Mouse (Mus musculus) megakaryocyte, embryonic 14.5 days (primary cell): ENCODE results near the gene Rnf121. TPM values are rescaled to one million over a fixed set of nuclear protein-coding genes. Genes with fewer than 3 reads are reported as not detected.
A peak's percentile ranks its signal among the peaks of the same experiment; 100 is the strongest.
"Not testable (repeated sequence)": the region's sequence is repeated elsewhere in the genome, so short reads cannot be mapped to it uniquely, and the experiment has no call there.

Source experiments
- H3K27me3 ChIP-seq: replicated peaks from 2 replicates; pipeline ENCODE3; 2012; ENCODE audit warnings: inconsistent platforms
- H3K36me3 ChIP-seq: replicated peaks from 2 replicates; pipeline ENCODE3; 2012; ENCODE audit warnings: low read length, inconsistent platforms, mixed read lengths
- H3K4me1 ChIP-seq: 2 replicates; pipeline ENCODE4 v1.6.1; 2012; ENCODE audit warnings: inconsistent platforms
- H3K4me3 ChIP-seq: replicated peaks from 2 replicates; pipeline ENCODE3; 2012; ENCODE audit warnings: moderate library complexity, mild to moderate bottlenecking, inconsistent platforms
- H3K9me3 ChIP-seq: 2 replicates; pipeline ENCODE4 v1.6.1; 2012; ENCODE audit warnings: inconsistent platforms
- FLI1 ChIP-seq: IDR thresholded peaks from 2 replicates; pipeline ENCODE4 v1.6.1; 2012; ENCODE audit warnings: low read length, inconsistent platforms, mixed read lengths
- GATA1 ChIP-seq: IDR thresholded peaks from 3 replicates; pipeline ENCODE4 v1.6.1; 2012; ENCODE audit warnings: mixed read lengths, low read length, inconsistent platforms, borderline replicate concordance
- polyA plus RNA-seq: library from polyadenylated mRNA; stranded (reverse); fragments of >175 nt; gene quantifications from 2 replicates; pipeline ENCODE4 v1.2.3, GENCODE M21; 2012; ENCODE audit warnings: low replicate concordance; ENCODE audit not compliant: insufficient read depth

The Rnf121 gene
- polyA plus RNA-seq, 1 experiment = 2.8 TPM

- Histone ChIP-seq H3K36me3 (peaks cover 74% of the 10 kb centered on the region), H3K4me3 (peak overlapping the region; percentile 8)
Measured at GRCm38 (mm10) chr7:102023821-102024220, 41.4 kb downstream of the Rnf121 start.

GRCm38 (mm10) chr7:102020934-102021333 is 44.3 kb downstream of the Rnf121 start:
- not testable (repeated sequence) for H3K9me3 ChIP-seq, H3K27me3 ChIP-seq, H3K4me3 ChIP-seq
- H3K36me3 ChIP-seq = peaks cover 88% of the 10 kb centered on the region
- peaks cover 66% of the 10 kb centered on the region for H3K4me1 ChIP-seq

More at GRCm38 (mm10) chr7:102023821-102024220, 41.4 kb downstream of the Rnf121 start:
- Histone ChIP-seq H3K27me3 (no peaks in the 10 kb centered on the region), H3K9me3 (no peaks in the 10 kb centered on the region), H3K4me1 (peaks cover 42% of the 10 kb centered on the region)
- TF ChIP-seq FLI1 = no peak
- no peak for TF ChIP-seq GATA1

GRCm38 (mm10) chr7:102019362-102019761 is 45.9 kb downstream of the Rnf121 start:
- Histone ChIP-seq H3K4me3 (no peak overlapping the region), H3K4me1 (peaks cover 60% of the 10 kb centered on the region), H3K27me3 (no peaks in the 10 kb centered on the region), H3K9me3 (no peaks in the 10 kb centered on the region), H3K36me3 (peaks cover 95% of the 10 kb centered on the region)
- no peak for TF ChIP-seq GATA1
- no peak for TF ChIP-seq FLI1

GRCm38 (mm10) chr7:102018590-102018989 is 46.7 kb downstream of the Rnf121 start, which contains the start of gene Il18bp:
TSS of gene Il18bp (minus strand) at chr7:102018690.
- Histone ChIP-seq H3K9me3 (no peaks in the 10 kb centered on the region), H3K27me3 (no peaks in the 10 kb centered on the region), H3K4me1 (peaks cover 56% of the 10 kb centered on the region), H3K36me3 (peaks cover 96% of the 10 kb centered on the region), H3K4me3 (peak within 1 kb of the TSS; percentile 87)
- TF ChIP-seq FLI1 (no peak), GATA1 (no peak)

GRCm38 (mm10) chr7:102018034-102018433 is 47.2 kb downstream of the Rnf121 start:
- peak overlapping the region; percentile 87 for H3K4me3 ChIP-seq
- no peaks in the 10 kb centered on the region for H3K27me3 ChIP-seq
- peaks cover 96% of the 10 kb centered on the region for H3K36me3 ChIP-seq
- no peaks in the 10 kb centered on the region for H3K9me3 ChIP-seq
- peaks cover 55% of the 10 kb centered on the region for H3K4me1 ChIP-seq
- no peak for TF ChIP-seq GATA1
- TF ChIP-seq FLI1 = no peak

GRCm38 (mm10) chr7:102017452-102017851 is 47.8 kb downstream of the Rnf121 start:
- H3K27me3 ChIP-seq = no peaks in the 10 kb centered on the region
- TF ChIP-seq GATA1 (no peak), FLI1 (no peak)
- peaks cover 96% of the 10 kb centered on the region for H3K36me3 ChIP-seq
- peaks cover 50% of the 10 kb centered on the region for H3K4me1 ChIP-seq
- H3K9me3 ChIP-seq = no peaks in the 10 kb centered on the region
- H3K4me3 ChIP-seq = peak overlapping the region; percentile 87

- Histone ChIP-seq H3K27me3 (no peaks in the 10 kb centered on the region), H3K4me3 (peak overlapping the region; percentile 87), H3K36me3 (peaks cover 96% of the 10 kb centered on the region)
Measured at GRCm38 (mm10) chr7:102016936-102017335, 48.3 kb downstream of the Rnf121 start.

GRCm38 (mm10) chr7:102014995-102015394 is 50.3 kb downstream of the Rnf121 start:
- no peak overlapping the region for H3K4me3 ChIP-seq
- no peak for TF ChIP-seq GATA1
- no peak for TF ChIP-seq FLI1
- peaks cover 99% of the 10 kb centered on the region for H3K36me3 ChIP-seq
- no peaks in the 10 kb centered on the region for H3K9me3 ChIP-seq
- no peaks in the 10 kb centered on the region for H3K27me3 ChIP-seq
- H3K4me1 ChIP-seq = peaks cover 46% of the 10 kb centered on the region

More at GRCm38 (mm10) chr7:102016936-102017335, 48.3 kb downstream of the Rnf121 start:
- TF ChIP-seq GATA1 (no peak), FLI1 (no peak)
- Histone ChIP-seq H3K9me3 (no peaks in the 10 kb centered on the region), H3K4me1 (peaks cover 50% of the 10 kb centered on the region)

GRCm38 (mm10) chr7:102013416-102013815 is 51.9 kb downstream of the Rnf121 start:
- H3K9me3 ChIP-seq = no peaks in the 10 kb centered on the region
- H3K4me3 ChIP-seq = no peak overlapping the region
- H3K4me1 ChIP-seq = peaks cover 31% of the 10 kb centered on the region
- H3K36me3 ChIP-seq = peaks cover 100% of the 10 kb centered on the region
- no peak for TF ChIP-seq GATA1
- TF ChIP-seq FLI1 = no peak
- H3K27me3 ChIP-seq = no peaks in the 10 kb centered on the region

GRCm38 (mm10) chr7:102011855-102012254 is 53.4 kb downstream of the Rnf121 start:
- H3K9me3 ChIP-seq = no peaks in the 10 kb centered on the region
- H3K4me1 ChIP-seq = peaks cover 15% of the 10 kb centered on the region
- H3K27me3 ChIP-seq = no peaks in the 10 kb centered on the region
- no peak overlapping the region for H3K4me3 ChIP-seq
- peaks cover 98% of the 10 kb centered on the region for H3K36me3 ChIP-seq
- no peak for TF ChIP-seq FLI1
- no peak for TF ChIP-seq GATA1

GRCm38 (mm10) chr7:102006520-102006919 is 58.7 kb downstream of the Rnf121 start:
- no peak for TF ChIP-seq GATA1
- TF ChIP-seq FLI1 = no peak
- peaks cover 98% of the 10 kb centered on the region for H3K36me3 ChIP-seq
- H3K4me3 ChIP-seq = no peak overlapping the region
- H3K27me3 ChIP-seq = no peaks in the 10 kb centered on the region
- no peaks in the 10 kb centered on the region for H3K9me3 ChIP-seq
- H3K4me1 ChIP-seq = peaks cover 39% of the 10 kb centered on the region
